Mouse (Mus musculus) midbrain, postnatal 0 days (tissue): ENCODE measurements around the gene C1qtnf4. TPM values are rescaled to one million over a fixed set of nuclear protein-coding genes. Genes with fewer than 3 reads are reported as not detected.
"Not testable (repeated sequence)": the region's sequence is repeated elsewhere in the genome, so short reads cannot be mapped to it uniquely, and the experiment has no call there.

Experiments
- ATAC-seq: fragments of 200-750 bp; cut with Nextera tagmentation; 2 replicates; pipeline ENCODE4 v1.8.0; 2017; ENCODE audit warnings: moderate number of reproducible peaks, mild to moderate bottlenecking, moderate TSS enrichment, moderate library complexity; ENCODE audit not compliant: low FRiP score
- DNase-seq: peaks from one replicate; pipeline ENCODE4 v3.0.0-alpha.2; 2015; ENCODE audit warnings: low spot score
- H3K27ac ChIP-seq: fragments of 300-500 bp; sonication (generic); 2 replicates; pipeline ENCODE4 v1.5.1; 2014; ENCODE audit warnings: low read depth, mild to moderate bottlenecking, low read length, mixed read lengths
- H3K27me3 ChIP-seq: fragments of 300-500 bp; sonication (generic); 2 replicates; pipeline ENCODE4 v1.6.1; 2014; ENCODE audit warnings: low read length, control low read depth, mixed read lengths; ENCODE audit not compliant: insufficient read depth
- H3K36me3 ChIP-seq: fragments of 300-500 bp; sonication (generic); 2 replicates; pipeline ENCODE4 v1.6.1; 2014; ENCODE audit warnings: low read length, control low read depth, mixed read lengths; ENCODE audit not compliant: insufficient read depth
- H3K4me1 ChIP-seq: fragments of 300-500 bp; sonication (generic); 2 replicates; pipeline ENCODE4 v1.6.1; 2014; ENCODE audit warnings: mild to moderate bottlenecking, control low read depth, antibody characterized with exemption, low read length, mixed read lengths; ENCODE audit not compliant: insufficient read depth
- H3K4me2 ChIP-seq: fragments of 300-500 bp; sonication (generic); 2 replicates; pipeline ENCODE4 v1.6.1; 2014; ENCODE audit warnings: low read depth, mild to moderate bottlenecking, low read length, mixed read lengths; ENCODE audit not compliant: poor library complexity, severe bottlenecking
- H3K4me3 ChIP-seq: fragments of 300-500 bp; sonication (generic); 2 replicates; pipeline ENCODE4 v1.5.1; 2014; ENCODE audit warnings: low read depth, mild to moderate bottlenecking, low read length, moderate library complexity
- H3K9ac ChIP-seq: fragments of 300-500 bp; sonication (generic); replicated peaks from 2 replicates; pipeline ENCODE4 v1.6.1; 2014; ENCODE audit warnings: mild to moderate bottlenecking, low read length, moderate library complexity, mixed read lengths; ENCODE audit not compliant: poor library complexity, severe bottlenecking
- H3K9me3 ChIP-seq: fragments of 300-500 bp; sonication (generic); 2 replicates; pipeline ENCODE4 v1.6.1; 2016; ENCODE audit warnings: low read length, control low read depth
- CTCF ChIP-seq: IDR thresholded peaks from 2 replicates; pipeline ENCODE4 v1.5.1; 2016; ENCODE audit warnings: antibody characterized with exemption, mild to moderate bottlenecking
- WGBS: fragments of 180-500 bp; shearing (Covaris S2); extraction: QIAGEN DNeasy Blood & Tissue Kit; methylation state at CpG from one replicate; pipeline ENCODE4 v1.1.7; 2014; 5-methylcytosine and 5-hydroxymethylcytosine counted together
- polyA plus RNA-seq: library from polyadenylated mRNA; unstranded; fragments of >200 nt; fragmentation: Nextera tagmentation; extraction: Ambion mirVana; gene quantifications from 2 replicates; pipeline ENCODE4 v1.2.1, GENCODE M21; 2015
- total RNA-seq: library from RNA; depleted of rRNA; stranded (reverse); fragments of >200 nt; gene quantifications from 2 replicates; pipeline ENCODE4 v1.2.3, GENCODE M21; 2014

Gene C1qtnf4
- total and polyA plus RNA-seq, 2 experiments from 2014 or later: 271 to 629 TPM

- TF ChIP-seq CTCF: no peak
- Histone ChIP-seq H3K27ac (peak overlapping the region; percentile 69), H3K9ac (peak overlapping the region; percentile 59), H3K4me1 (0 out of 2 replicates have a peak, but pooled peaks cover 5% of the 10 kb centered on the region), H3K9me3 (no peaks in the 10 kb centered on the region), H3K4me3 (peak overlapping the region; percentile 41), H3K27me3 (no peaks in the 10 kb centered on the region), H3K4me2 (peak overlapping the region; percentile 64), H3K36me3 (peaks cover 6% of the 10 kb centered on the region; the same call in 1 of the 2 replicates)
- ATAC-seq (peak; percentile 73), DNase-seq (peak; percentile 82)
- WGBS: 4% methylated on average over 113 of the region's 133 CpGs
Measured at GRCm38 (mm10) chr2:90889550-90890548, 4.2 kb downstream of the C1qtnf4 start.

GRCm38 (mm10) chr2:90893673-90894298 is 8.1 kb downstream of the C1qtnf4 start:
- Histone ChIP-seq H3K4me2 (no peak overlapping the region), H3K27me3 (no peaks in the 10 kb centered on the region), H3K9ac (no peak overlapping the region), H3K36me3 (peaks cover 29% of the 10 kb centered on the region), H3K9me3 (no peaks in the 10 kb centered on the region), H3K27ac (no peak overlapping the region), H3K4me1 (0 out of 2 replicates have a peak, but pooled peaks cover 5% of the 10 kb centered on the region), H3K4me3 (no peak overlapping the region)
- WGBS: 91% methylated on average over 6 of the region's 6 CpGs
- ATAC-seq: no peak
- DNase-seq: no peak
- no peak for TF ChIP-seq CTCF

- peaks cover 33% of the 10 kb centered on the region for H3K36me3 ChIP-seq
- not testable (repeated sequence) for H3K4me2 ChIP-seq, H3K9me3 ChIP-seq, DNase-seq, H3K4me1 ChIP-seq, H3K27ac ChIP-seq, H3K9ac ChIP-seq, ATAC-seq, H3K4me3 ChIP-seq, H3K27me3 ChIP-seq
- WGBS: 91% methylated on average over 3 of the region's 3 CpGs
Measured at GRCm38 (mm10) chr2:90894299-90894677, 8.6 kb downstream of the C1qtnf4 start.

GRCm38 (mm10) chr2:90903398-90903797 is 17.7 kb downstream of the C1qtnf4 start:
- H3K9me3 ChIP-seq: no peaks in the 10 kb centered on the region
- 85% methylated on average over 2 of the region's 2 CpGs for WGBS
- no peak overlapping the region for H3K27ac ChIP-seq
- 0 out of 2 replicates have a peak, but pooled peaks cover 2% of the 10 kb centered on the region for H3K4me1 ChIP-seq
- H3K9ac ChIP-seq: peak overlapping the region; percentile 97
- peaks cover 17% of the 10 kb centered on the region for H3K36me3 ChIP-seq
- no peak for TF ChIP-seq CTCF
- peak overlapping the region; percentile 68 for H3K4me2 ChIP-seq
- no peaks in the 10 kb centered on the region for H3K27me3 ChIP-seq
- ATAC-seq (no peak), DNase-seq (no peak)
- peak overlapping the region; percentile 91 for H3K4me3 ChIP-seq

- peak within 1 kb of the TSS; percentile 97 for H3K9ac ChIP-seq
- ATAC-seq (peak; percentile 95), DNase-seq (peak; percentile 93)
- TF ChIP-seq CTCF: no peak
- 0 out of 2 replicates have a peak, but pooled peaks cover 2% of the 10 kb centered on the region for H3K4me1 ChIP-seq
- 0% methylated on average over 43 of the region's 43 CpGs for WGBS
- H3K36me3 ChIP-seq: peaks cover 18% of the 10 kb centered on the region
- H3K27ac ChIP-seq: peak within 1 kb of the TSS; percentile 96
- H3K27me3 ChIP-seq: no peaks in the 10 kb centered on the region
- peak within 1 kb of the TSS; percentile 91 for H3K4me3 ChIP-seq
- no peaks in the 10 kb centered on the region for H3K9me3 ChIP-seq
- H3K4me2 ChIP-seq: peak within 1 kb of the TSS; percentile 68
Measured at GRCm38 (mm10) chr2:90904076-90904855, 18.6 kb downstream of the C1qtnf4 start, which contains the start of the genes Kbtbd4 and Ndufs3. TSS of gene Kbtbd4 (plus strand) at chr2:90904740. TSS of gene Ndufs3 (minus strand) at chr2:90904827.
